Comparison of ENCODE assay signal across 21 mouse cellular contexts in genomic region chr11:119598856-119599255, GRCm38 (mm10). TPM values are rescaled to one million over a fixed set of nuclear protein-coding genes. Genes with fewer than 3 reads are reported as not detected.
A peak's percentile ranks its signal among the peaks of the same experiment; 100 is the strongest.
DNase-seq lines count a peak whose midpoint lies in the region; ATAC-seq and TF ChIP-seq lines count a peak whose summit lies in the region.
"Had no signal": no experiment of that assay in that cellular context is flagged by ENCODE, and none has a peak within 500 bp of the region (broad histone marks: within the 10 kb centered on the region; RNA-seq: fewer than 3 reads in every experiment).

No protein-coding gene starts in this region.

- no peaks in the 10 kb centered on the region for H3K27me3 ChIP-seq in embryonic facial prominence, embryonic 11.5 days (ENCODE audit: control insufficient read depth, insufficient read depth, low read length)
- 0 out of 2 replicates have a peak, but pooled peaks cover 2% of the 10 kb centered on the region for H3K27me3 ChIP-seq in limb, embryonic 10.5 days (ENCODE audit: low read depth, poor library complexity, severe bottlenecking)
- no peaks in the 10 kb centered on the region for H3K27me3 ChIP-seq in limb, embryonic 14.5 days (ENCODE audit: control insufficient read depth, insufficient read depth, low read length)
- no peaks in the 10 kb centered on the region for H3K27me3 ChIP-seq in lung, postnatal 0 days (replicated peaks; ENCODE audit: insufficient read depth, low read length)
- H3K27me3 ChIP-seq: forebrain, embryonic 13.5 days; hindbrain, embryonic 12.5 days; hindbrain, embryonic 15.5 days had no signal

- no peak overlapping the region for H3K9ac ChIP-seq in embryonic facial prominence, embryonic 11.5 days (replicated peaks; ENCODE audit: low read length)
- no peak overlapping the region for H3K9ac ChIP-seq in limb, embryonic 14.5 days (ENCODE audit: low read depth, low read length, severe bottlenecking)
- no peak overlapping the region for H3K9ac ChIP-seq in lung, postnatal 0 days (replicated peaks; ENCODE audit: low read depth)
- H3K9ac ChIP-seq: forebrain, embryonic 13.5 days; hindbrain, embryonic 12.5 days; hindbrain, embryonic 15.5 days had no signal

- no peak for TF ChIP-seq POLR2A in limb, embryonic 14.5 days (IDR thresholded peaks at IDR 0.05; ENCODE audit: borderline replicate concordance, extremely low read depth, insufficient read depth, insufficient read length)

- no peaks in the 10 kb centered on the region for H3K9me3 ChIP-seq in embryonic facial prominence, embryonic 11.5 days (replicated peaks; ENCODE audit: control insufficient read depth, low read length)
- no peaks in the 10 kb centered on the region for H3K9me3 ChIP-seq in limb, embryonic 10.5 days (replicated peaks)
- H3K9me3 ChIP-seq in limb, embryonic 14.5 days (ENCODE audit: control insufficient read depth, low read length), result no peaks in the 10 kb centered on the region
- H3K9me3 ChIP-seq in lung, postnatal 0 days (ENCODE audit: low read length), result no peaks in the 10 kb centered on the region
- H3K9me3 ChIP-seq: forebrain, embryonic 10.5 days; forebrain, embryonic 13.5 days; hindbrain, embryonic 12.5 days; hindbrain, embryonic 15.5 days had no signal

- no peak overlapping the region for H3K4me3 ChIP-seq in embryonic facial prominence, embryonic 11.5 days (ENCODE audit: low read depth, low read length)
- no peak overlapping the region for H3K4me3 ChIP-seq in limb, embryonic 10.5 days
- H3K4me3 ChIP-seq in limb, embryonic 14.5 days (replicated peaks; ENCODE audit: low read length), result no peak overlapping the region
- H3K4me3 ChIP-seq in lung, postnatal 0 days (ENCODE audit: low read depth, low read length), result no peak overlapping the region
- H3K4me3 ChIP-seq: forebrain, embryonic 10.5 days; forebrain, embryonic 13.5 days; gastrocnemius, adult 2 months; hindbrain, embryonic 12.5 days; hindbrain, embryonic 15.5 days had no signal

- no peak overlapping the region for H3K27ac ChIP-seq in embryonic facial prominence, embryonic 11.5 days (replicated peaks; ENCODE audit: low read depth, low read length)
- peak overlapping the region; percentile 54 for H3K27ac ChIP-seq in limb, embryonic 10.5 days
- 0 out of 2 replicates have a peak overlapping the region, but pooled peaks have one; percentile 3 for H3K27ac ChIP-seq in limb, embryonic 14.5 days (replicated peaks; ENCODE audit: low read depth, low read length)
- H3K27ac ChIP-seq in lung, postnatal 0 days (ENCODE audit: low read length), result no peak overlapping the region
- H3K27ac ChIP-seq: forebrain, embryonic 10.5 days; forebrain, embryonic 13.5 days; gastrocnemius, adult 2 months; hindbrain, embryonic 12.5 days; hindbrain, embryonic 15.5 days had no signal

- no peak for TF ChIP-seq CTCF in lung, postnatal 0 days (IDR thresholded peaks at IDR 0.05)

- 31% methylated on average over 3 of the region's 3 CpGs for WGBS in embryonic facial prominence, embryonic 11.5 days
- WGBS in limb, embryonic 10.5 days, result 38% methylated on average over 3 of the region's 3 CpGs
- 7% methylated on average over 3 of the region's 3 CpGs for WGBS in limb, embryonic 14.5 days
- WGBS in lung, postnatal 0 days, result 49% methylated on average over 3 of the region's 3 CpGs

- no peaks in the 10 kb centered on the region for H3K36me3 ChIP-seq in embryonic facial prominence, embryonic 11.5 days (replicated peaks; ENCODE audit: control insufficient read depth, insufficient read depth, low read depth, low read length)
- H3K36me3 ChIP-seq in limb, embryonic 10.5 days, result no peaks in the 10 kb centered on the region
- H3K36me3 ChIP-seq in limb, embryonic 14.5 days (ENCODE audit: control insufficient read depth, insufficient read depth, low read length), result no peaks in the 10 kb centered on the region
- no peaks in the 10 kb centered on the region for H3K36me3 ChIP-seq in lung, postnatal 0 days (ENCODE audit: insufficient read depth, low read length)
- H3K36me3 ChIP-seq: forebrain, embryonic 10.5 days; hindbrain, embryonic 12.5 days; hindbrain, embryonic 15.5 days had no signal

- TF ChIP-seq EP300 in lung, postnatal 0 days (IDR thresholded peaks at IDR 0.05), result no peak

- H3K4me1 ChIP-seq in embryonic facial prominence, embryonic 11.5 days (ENCODE audit: control insufficient read depth, insufficient read depth, low read length), result no peaks in the 10 kb centered on the region
- H3K4me1 ChIP-seq in limb, embryonic 10.5 days, result peaks cover 16% of the 10 kb centered on the region
- H3K4me1 ChIP-seq in limb, embryonic 14.5 days (ENCODE audit: control insufficient read depth, insufficient read depth, low read length), result 0 out of 2 replicates have a peak, but pooled peaks cover under 1% of the 10 kb centered on the region
- no peaks in the 10 kb centered on the region for H3K4me1 ChIP-seq in lung, postnatal 0 days (ENCODE audit: insufficient read depth, low read depth, low read length)

- no peak overlapping the region for H3K4me2 ChIP-seq in embryonic facial prominence, embryonic 11.5 days (ENCODE audit: low read depth, low read length)
- no peak overlapping the region for H3K4me2 ChIP-seq in limb, embryonic 14.5 days (replicated peaks; ENCODE audit: low read depth, low read length, severe bottlenecking)
- no peak overlapping the region for H3K4me2 ChIP-seq in lung, postnatal 0 days (replicated peaks; ENCODE audit: low read depth, low read length)
- H3K4me2 ChIP-seq: forebrain, embryonic 13.5 days; heart, embryonic 11.5 days; hindbrain, embryonic 12.5 days; hindbrain, embryonic 15.5 days had no signal

- no peak for ATAC-seq in embryonic facial prominence, embryonic 11.5 days (replicated peaks; ENCODE audit: insufficient number of reproducible peaks, low FRiP score, low TSS enrichment, low read depth)
- no peak for ATAC-seq in limb, embryonic 14.5 days (ENCODE audit: low FRiP score, low read depth)
- ATAC-seq in lung, postnatal 0 days, result no peak
- ATAC-seq: forebrain, embryonic 13.5 days; forebrain, embryonic 16.5 days had no signal

- DNase-seq in MN1 (ENCODE audit: low spot score), result peak; percentile 22
- DNase-seq in embryonic facial prominence, embryonic 11.5 days (ENCODE audit: low spot score), result peak; percentile 55
- no peak for DNase-seq in limb, embryonic 10.5 days (ENCODE audit: low spot score)
- peak; percentile 20 for DNase-seq in limb, embryonic 14.5 days (ENCODE audit: low spot score)
- no peak for DNase-seq in lung, postnatal 0 days (ENCODE audit: low spot score)
- DNase-seq in adrenal gland, adult 18-20 months (ENCODE audit: low spot score in 2 of 2), result no peak
- DNase-seq in lung, postnatal 36 days, result no peak
- DNase-seq: adrenal gland, postnatal 10 days; adrenal gland, postnatal 36 days; cerebellum, adult 18-20 months; cerebellum, adult 9-10 months; cerebellum, postnatal 14 days; gastrocnemius, adult 2 months; gastrocnemius, postnatal 14 days; heart, adult 11 months had no signal

RNA-seq across cellular contexts. Expression of gene Rptor, which starts 3.8 kb away (rescaled TPM):
- 10.1 and 10.4 TPM in 2 replicates for polyA plus RNA-seq in embryonic facial prominence, embryonic 11.5 days (2014; fragmentation: Nextera tagmentation; extraction: Ambion mirVana)
- polyA plus RNA-seq in limb, embryonic 10.5 days (2016; fragmentation: Nextera tagmentation; extraction: Ambion mirVana), result 17.4 and 17.9 TPM in 2 replicates
- polyA plus RNA-seq in limb, embryonic 14.5 days (2012; rRNA removed), result 24.3 and 31.3 TPM in 2 replicates
- polyA plus RNA-seq in limb, embryonic 14.5 days (2014; fragmentation: Nextera tagmentation; extraction: Ambion mirVana), result 13.7 and 14.6 TPM in 2 replicates
- polyA plus RNA-seq in lung, postnatal 0 days (2015; fragmentation: Nextera tagmentation; extraction: Ambion mirVana), result 5.3 and 5.6 TPM in 2 replicates
- 10 to 100 TPM; 44.4 to 50.2 TPM for total RNA-seq in adrenal gland, adult 18-20 months (2021)

RNA-seq across cellular contexts. Expression of gene Nptx1, which starts 51.3 kb away (rescaled TPM):
- polyA plus RNA-seq in embryonic facial prominence, embryonic 11.5 days (2014; fragmentation: Nextera tagmentation; extraction: Ambion mirVana), result 1.8 and 2.2 TPM in 2 replicates
- polyA plus RNA-seq in limb, embryonic 10.5 days (2016; fragmentation: Nextera tagmentation; extraction: Ambion mirVana), result 0.25 and 0.36 TPM in 2 replicates
- 2.2 and 2.5 TPM in 2 replicates for polyA plus RNA-seq in limb, embryonic 14.5 days (2012; rRNA removed)
- polyA plus RNA-seq in limb, embryonic 14.5 days (2014; fragmentation: Nextera tagmentation; extraction: Ambion mirVana), result 1.4 and 1.6 TPM in 2 replicates
- polyA plus RNA-seq in lung, postnatal 0 days (2015; fragmentation: Nextera tagmentation; extraction: Ambion mirVana), result 1.7 and 2.1 TPM in 2 replicates
- total RNA-seq in adrenal gland, adult 18-20 months (2021), result 1 to 10 TPM; 2.7 to 4.6 TPM
- total RNA-seq: gastrocnemius, adult 2 months had no signal

Comparison
In these comparisons a context has a peak if more than half of its experiments do, and no peak if none do; other contexts are left out.
1. DNase-seq: peak in MN1 (single experiment), embryonic facial prominence, embryonic 11.5 days (single experiment) and limb, embryonic 14.5 days (single experiment); none in limb, embryonic 10.5 days (single experiment), lung, postnatal 0 days (single experiment), adrenal gland, adult 18-20 months (0 of 2) and lung, postnatal 36 days (single experiment).
2. H3K27ac ChIP-seq: peak in limb, embryonic 10.5 days (single experiment) and limb, embryonic 14.5 days (single experiment); none in embryonic facial prominence, embryonic 11.5 days (single experiment) and lung, postnatal 0 days (single experiment).